Mouse (Mus musculus) kidney, postnatal 14 days (tissue): ENCODE results near the gene Srebf1.

Source experiments
- DNase-seq: peaks from one replicate; pipeline ENCODE4 v3.0.0; 2022; ENCODE audit warnings: mixed read lengths

The Srebf1 gene

DNA sequence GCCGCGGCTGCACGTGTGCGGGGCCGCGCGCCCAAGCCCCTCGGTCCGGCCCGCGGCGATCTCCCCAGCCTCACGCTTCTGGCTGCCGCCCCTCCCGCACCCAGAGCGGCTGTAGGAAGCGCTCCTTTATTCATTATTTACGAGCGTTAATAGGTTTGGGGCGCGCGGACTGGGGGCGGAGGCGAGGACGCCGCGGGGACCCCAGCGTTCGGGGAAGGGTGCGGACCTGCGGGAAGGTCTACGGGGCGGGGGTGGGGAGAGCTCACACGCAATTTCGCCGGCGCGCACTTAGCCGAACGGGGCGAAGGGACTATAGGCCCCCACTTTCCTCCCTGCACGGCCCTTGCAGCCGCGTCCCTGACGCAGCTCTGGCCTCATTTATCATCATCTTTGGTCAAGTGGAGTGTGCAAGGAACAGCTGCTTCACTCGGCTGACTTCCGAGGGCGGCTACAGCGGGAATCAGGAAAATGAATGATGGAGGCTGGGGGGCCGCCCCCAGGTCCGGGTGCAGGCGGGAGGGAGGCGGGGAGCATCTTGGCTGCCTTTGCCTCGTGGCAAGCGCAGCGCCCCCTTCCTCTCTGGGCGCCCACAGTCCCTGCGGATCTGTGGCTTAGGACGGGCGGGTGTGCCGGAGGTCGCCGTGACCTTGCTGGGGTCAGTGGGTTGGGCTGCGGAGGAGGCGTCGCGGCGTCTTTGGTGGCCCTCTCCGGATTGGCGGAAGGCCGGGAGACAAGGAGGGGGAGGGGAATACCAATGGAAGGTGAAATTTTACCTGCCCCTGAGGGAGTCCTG lies 46.0 kb downstream of the Srebf1 start:
- DNase-seq, result peak; percentile 76

- peak; percentile 63 for DNase-seq
These were observed 46.8 kb downstream of the Srebf1 start for GRCm38 (mm10) chr11:60175371-60176181.

DNA sequence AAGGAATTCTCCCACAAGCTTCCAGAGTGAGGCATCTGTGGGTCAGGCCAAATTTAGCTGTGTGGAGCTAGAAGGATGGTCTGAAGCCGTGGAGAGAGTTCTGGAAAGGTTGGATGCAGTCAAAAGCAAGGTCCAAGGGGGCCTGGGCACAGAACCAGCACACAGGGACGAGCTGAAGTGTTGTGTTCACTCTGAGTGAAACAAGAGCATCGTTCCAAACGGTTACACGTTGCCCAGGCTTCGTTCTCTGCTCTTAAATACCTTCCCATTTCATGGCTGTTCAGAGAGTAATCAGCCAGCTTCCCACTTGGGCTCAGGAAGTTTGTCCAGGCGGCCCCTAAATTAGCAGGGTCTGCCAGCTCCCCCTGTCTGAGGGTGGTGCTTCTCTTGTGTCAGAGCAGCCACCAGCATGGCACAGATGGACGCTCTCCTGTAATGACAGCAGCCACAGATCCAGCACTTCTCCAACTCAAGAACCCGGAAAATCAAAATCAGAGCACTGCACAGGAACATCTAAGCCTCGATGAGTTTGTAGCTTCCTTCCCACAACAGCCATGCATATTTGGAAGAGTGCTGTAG lies 48.7 kb downstream of the Srebf1 start:
- no peak for DNase-seq

- no peak for DNase-seq
These were observed 50.3 kb downstream of the Srebf1 start for GRCm38 (mm10) chr11:60172074-60172473.

- no peak for DNase-seq
These were observed 53.6 kb downstream of the Srebf1 start for GRCm38 (mm10) chr11:60168780-60169179.

- DNase-seq, result no peak
These were observed 57.3 kb downstream of the Srebf1 start for GRCm38 (mm10) chr11:60165076-60165475.

GRCm38 (mm10) chr11:60164450-60164849 lies 57.9 kb downstream of the Srebf1 start:
- DNase-seq, result no peak

DNA sequence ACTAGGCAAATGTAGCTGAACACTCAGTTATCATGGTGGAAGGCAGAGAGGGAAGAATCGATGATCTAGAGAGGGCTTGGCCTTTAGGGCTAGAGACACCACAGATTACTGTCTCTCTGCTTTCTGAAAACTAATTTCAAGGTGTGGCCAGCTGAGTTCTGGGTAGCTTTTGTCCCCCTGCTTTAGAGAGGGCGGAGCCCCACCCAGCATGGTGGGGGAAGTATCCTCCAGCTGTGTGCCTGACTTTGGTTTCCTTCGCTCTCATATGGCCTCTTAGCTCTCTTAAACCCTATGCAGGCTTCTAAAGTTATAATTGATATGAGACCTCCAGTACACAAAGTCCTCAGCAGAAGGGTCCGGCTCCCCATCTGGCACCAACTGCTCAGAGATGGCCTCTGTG lies 59.0 kb downstream of the Srebf1 start:
- no peak for DNase-seq

DNA sequence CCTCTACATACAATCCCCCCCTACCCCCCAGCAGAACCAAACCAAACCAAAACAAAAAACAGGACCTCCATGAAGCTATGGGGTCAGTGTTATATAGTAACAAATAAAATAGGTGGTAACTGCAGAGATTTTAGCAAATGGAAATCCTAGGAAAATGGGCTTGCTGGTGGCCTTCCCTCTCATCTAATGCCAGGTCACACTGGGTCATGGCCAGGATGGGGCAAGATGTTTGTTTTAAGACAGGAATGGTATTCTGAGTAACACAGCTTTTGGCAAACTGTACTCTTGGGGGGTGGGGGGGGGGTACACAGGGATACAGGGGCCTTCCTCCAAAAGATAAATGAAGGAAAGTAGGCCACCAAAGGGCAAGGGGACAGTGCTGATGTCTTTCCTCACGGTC lies 59.8 kb downstream of the Srebf1 start:
- DNase-seq, result no peak

- DNase-seq, result no peak
These were observed 61.1 kb downstream of the Srebf1 start for GRCm38 (mm10) chr11:60161146-60161874.

DNA sequence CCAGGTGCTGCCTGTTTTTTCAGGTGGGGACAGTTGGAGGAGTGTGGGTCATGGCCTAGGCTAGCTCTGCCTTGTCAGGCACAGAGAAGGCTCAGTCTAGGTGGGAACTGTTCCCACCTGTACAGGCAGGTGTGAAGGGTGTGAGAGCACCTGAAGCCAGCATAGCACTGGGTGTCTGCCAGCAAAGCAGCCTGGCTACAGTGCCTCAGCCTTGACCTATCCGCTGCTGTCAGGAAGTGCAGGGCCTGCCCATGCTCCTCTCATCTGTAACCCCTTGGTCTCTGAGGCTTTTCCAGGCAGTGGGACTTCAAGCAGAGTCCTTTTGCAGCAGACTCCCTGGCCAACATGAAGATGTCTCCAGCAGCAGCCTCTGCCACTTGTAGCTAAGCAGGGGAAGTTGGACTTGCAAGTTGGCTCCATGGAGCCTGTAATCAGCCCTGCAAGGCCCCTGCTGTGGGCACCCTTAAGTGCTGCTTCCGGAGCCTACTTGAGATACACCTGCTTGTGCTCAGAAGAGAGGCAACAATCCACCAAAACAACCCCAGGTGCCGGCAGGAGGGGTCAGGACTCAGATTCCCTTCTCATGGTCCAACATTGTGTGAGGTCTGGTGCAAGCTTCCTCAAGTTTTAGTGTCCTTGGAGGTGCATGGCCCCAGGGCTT lies 61.8 kb downstream of the Srebf1 start:
- no peak for DNase-seq

DNA sequence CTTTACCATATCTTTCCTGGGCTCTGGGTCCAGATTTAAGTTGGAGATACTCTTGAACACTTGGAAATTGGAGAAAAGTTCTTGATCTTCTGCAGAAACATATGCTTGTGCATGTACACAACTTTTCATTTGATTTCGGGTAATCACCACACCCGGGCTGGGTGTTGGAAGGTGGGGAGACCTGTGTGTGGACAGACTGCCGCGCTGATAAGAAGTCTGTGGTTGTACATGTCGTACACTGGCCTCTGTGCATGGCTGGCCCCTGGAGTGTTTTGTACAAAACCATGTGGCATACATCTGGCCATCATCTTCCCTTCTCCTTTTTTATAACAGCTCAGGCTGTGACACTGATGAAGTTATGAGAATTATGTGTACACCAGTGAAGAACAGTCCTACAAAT lies 62.4 kb downstream of the Srebf1 start:
- no peak for DNase-seq

DNA sequence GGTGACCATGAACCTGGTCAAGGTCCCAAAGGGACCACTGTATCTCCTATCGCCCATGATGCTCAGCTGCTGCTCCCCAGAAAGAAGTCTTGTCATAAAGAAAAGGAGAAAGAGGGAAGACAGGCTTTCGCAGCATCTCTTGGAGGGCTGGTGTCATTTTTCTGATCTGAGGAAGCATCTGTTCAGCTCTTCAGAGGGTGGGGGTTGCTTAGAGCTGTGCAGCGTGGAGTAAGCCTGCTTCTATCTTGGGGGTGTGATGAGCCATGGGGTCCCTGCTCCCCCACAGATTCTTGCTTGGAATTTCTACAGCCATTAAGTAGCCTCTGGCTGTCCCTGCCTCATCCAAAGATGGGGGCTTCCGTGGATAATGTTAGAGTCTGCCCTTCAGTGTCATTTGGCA lies 64.1 kb downstream of the Srebf1 start:
- no peak for DNase-seq

DNA sequence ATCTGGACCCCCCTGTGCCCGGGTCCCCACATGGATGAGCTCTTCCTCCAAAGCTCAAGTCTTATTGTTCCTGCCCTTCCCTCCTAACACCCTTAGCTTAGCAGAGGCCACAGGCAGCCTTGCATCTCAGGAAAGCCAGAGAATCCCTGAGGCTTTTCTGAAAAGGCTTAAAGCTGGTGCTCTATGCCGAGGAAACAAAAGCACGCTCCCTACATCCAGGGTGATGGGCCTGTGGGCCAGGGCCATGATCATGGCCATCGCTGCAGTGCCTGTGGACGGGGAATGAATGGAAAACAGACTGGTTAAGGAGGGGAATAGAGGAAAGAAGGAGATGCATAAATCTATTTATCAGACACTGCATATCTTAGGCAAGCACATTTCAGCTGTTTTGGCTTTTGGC lies 66.7 kb downstream of the Srebf1 start:
- DNase-seq, result no peak

GRCm38 (mm10) chr11:60153936-60154335 lies 68.4 kb downstream of the Srebf1 start:
- no peak for DNase-seq

DNA sequence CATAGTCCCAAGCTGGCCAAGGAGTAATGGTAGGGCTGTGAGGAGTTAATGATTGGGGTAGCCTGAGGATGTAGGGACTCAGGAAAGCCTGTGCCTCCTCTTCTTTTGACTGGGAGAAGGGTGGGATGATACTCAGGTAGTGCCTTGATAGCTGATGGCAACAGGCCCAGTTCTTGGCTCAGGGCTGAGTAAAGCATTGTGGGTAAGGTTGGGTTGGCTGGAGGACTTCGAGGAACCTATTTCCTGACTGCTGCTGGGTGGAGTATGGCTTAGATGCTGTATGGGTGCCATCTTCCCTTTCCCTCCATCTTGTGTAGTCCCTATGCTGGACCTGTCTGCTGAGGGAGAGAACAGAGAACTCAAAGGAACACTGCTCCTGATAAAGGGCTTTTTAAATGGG lies 70.0 kb downstream of the Srebf1 start:
- no peak for DNase-seq

DNA sequence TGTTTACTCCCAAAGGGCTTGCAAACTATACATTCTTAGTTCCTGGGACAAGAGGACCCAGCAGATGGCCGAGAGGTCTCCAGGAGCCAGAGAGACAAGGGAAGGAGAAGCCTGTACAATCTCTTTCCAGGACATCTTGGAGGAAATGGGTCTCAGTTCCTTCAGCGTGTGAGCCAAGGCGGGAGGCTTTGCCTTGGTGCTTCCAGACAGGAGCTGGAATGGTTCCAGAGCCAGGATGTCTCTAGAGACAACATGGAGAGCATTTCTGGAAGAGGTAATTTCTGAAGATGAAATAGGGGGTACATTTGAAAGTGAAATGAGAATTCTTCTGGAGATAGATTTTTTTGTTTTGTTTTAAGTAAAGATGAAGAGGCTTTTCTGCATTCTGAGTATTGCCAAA lies 71.7 kb downstream of the Srebf1 start:
- no peak for DNase-seq
